Mouse (Mus musculus) ES-Bruce4 (cell line): ENCODE measurements around the gene Sntg2. TPM values are rescaled to one million over a fixed set of nuclear protein-coding genes. Genes with fewer than 3 reads are reported as not detected.

Source experiments
- H3K27ac ChIP-seq: 2 replicates; pipeline ENCODE4 v1.5.1; 2012; ENCODE audit warnings: low read length, inconsistent platforms; ENCODE audit not compliant: insufficient read depth
- H3K27me3 ChIP-seq: 2 replicates; pipeline ENCODE4 v1.6.1; 2012; ENCODE audit warnings: mild to moderate bottlenecking, low read length, inconsistent platforms; ENCODE audit not compliant: control insufficient read depth, poor library complexity, insufficient read depth, severe bottlenecking
- H3K36me3 ChIP-seq: 2 replicates; pipeline ENCODE4 v1.6.1; 2012; ENCODE audit warnings: inconsistent platforms, mild to moderate bottlenecking, low read length, moderate library complexity; ENCODE audit not compliant: control insufficient read depth, poor library complexity, insufficient read depth, severe bottlenecking
- H3K4me1 ChIP-seq: one replicate; pipeline ENCODE4 v1.8.1; 2011; ENCODE audit warnings: low read length; ENCODE audit not compliant: control insufficient read depth, insufficient read depth
- H3K4me3 ChIP-seq: 2 replicates; pipeline ENCODE4 v1.5.1; 2011; ENCODE audit warnings: low read depth, mild to moderate bottlenecking, low read length
- H3K9ac ChIP-seq: 2 replicates; pipeline ENCODE4 v1.6.1; 2012; ENCODE audit warnings: low read depth, mild to moderate bottlenecking, inconsistent platforms; ENCODE audit not compliant: poor library complexity, severe bottlenecking
- H3K9me3 ChIP-seq: replicated peaks from 2 replicates; pipeline ENCODE4 v1.6.1; 2012; ENCODE audit warnings: mild to moderate bottlenecking, low read length, inconsistent platforms; ENCODE audit not compliant: control insufficient read depth, poor library complexity, insufficient read depth, severe bottlenecking
- CTCF ChIP-seq: IDR thresholded peaks from one replicate; pipeline ENCODE4 v1.8.1; 2011; ENCODE audit warnings: low read depth, low read length
- EP300 ChIP-seq: IDR thresholded peaks from 2 replicates; pipeline ENCODE4 v1.6.1; 2011; ENCODE audit warnings: low read depth, low read length; ENCODE audit not compliant: insufficient read depth
- POLR2A ChIP-seq: IDR thresholded peaks from one replicate; pipeline ENCODE4 v1.8.1; 2011; ENCODE audit warnings: low read length; ENCODE audit not compliant: insufficient read depth
- polyA plus RNA-seq: library from polyadenylated mRNA; stranded (reverse); fragments of >200 nt; gene quantifications from 2 replicates; pipeline ENCODE4 v1.2.4, GENCODE M21; 2011; ENCODE audit warnings: low read depth; ENCODE audit not compliant: missing spikeins, insufficient read depth, insufficient read length

Gene Sntg2
- polyA plus RNA-seq, 1 experiment: 1.2 TPM

GRCm38 (mm10) chr12:30254581-30254980 is 118.6 kb downstream of the Sntg2 start:
- TF ChIP-seq CTCF (no peak), EP300 (no peak), POLR2A (no peak)

GRCm38 (mm10) chr12:30252381-30252780 is 120.8 kb downstream of the Sntg2 start:
- H3K27me3 ChIP-seq: no peaks in the 10 kb centered on the region
- H3K9me3 ChIP-seq: no peaks in the 10 kb centered on the region
- no peaks in the 10 kb centered on the region for H3K4me1 ChIP-seq
- no peak overlapping the region for H3K27ac ChIP-seq
- TF ChIP-seq CTCF (no peak), POLR2A (no peak), EP300 (no peak)
- H3K4me3 ChIP-seq: no peak overlapping the region
- no peaks in the 10 kb centered on the region for H3K36me3 ChIP-seq
- no peak overlapping the region for H3K9ac ChIP-seq

More at GRCm38 (mm10) chr12:30254581-30254980, 118.6 kb downstream of the Sntg2 start:
- no peaks in the 10 kb centered on the region for H3K27me3 ChIP-seq
- no peaks in the 10 kb centered on the region for H3K9me3 ChIP-seq
- H3K4me1 ChIP-seq: no peaks in the 10 kb centered on the region
- no peak overlapping the region for H3K9ac ChIP-seq
- no peak overlapping the region for H3K27ac ChIP-seq
- no peak overlapping the region for H3K4me3 ChIP-seq
- H3K36me3 ChIP-seq: no peaks in the 10 kb centered on the region

GRCm38 (mm10) chr12:30251283-30251829 is 121.8 kb downstream of the Sntg2 start:
- no peak overlapping the region for H3K27ac ChIP-seq

GRCm38 (mm10) chr12:30249068-30249467 is 124.1 kb downstream of the Sntg2 start:
- H3K4me3 ChIP-seq: no peak overlapping the region
- no peaks in the 10 kb centered on the region for H3K27me3 ChIP-seq
- H3K4me1 ChIP-seq: no peaks in the 10 kb centered on the region
- TF ChIP-seq EP300 (no peak), POLR2A (no peak), CTCF (no peak)
- no peak overlapping the region for H3K9ac ChIP-seq
- no peaks in the 10 kb centered on the region for H3K9me3 ChIP-seq
- H3K36me3 ChIP-seq: no peaks in the 10 kb centered on the region
- H3K27ac ChIP-seq: no peak overlapping the region

More at GRCm38 (mm10) chr12:30251283-30251829, 121.8 kb downstream of the Sntg2 start:
- H3K9ac ChIP-seq: no peak overlapping the region
- no peaks in the 10 kb centered on the region for H3K36me3 ChIP-seq
- TF ChIP-seq EP300 (no peak), CTCF (no peak), POLR2A (no peak)
- no peaks in the 10 kb centered on the region for H3K4me1 ChIP-seq
- H3K9me3 ChIP-seq: no peaks in the 10 kb centered on the region
- no peaks in the 10 kb centered on the region for H3K27me3 ChIP-seq
- H3K4me3 ChIP-seq: no peak overlapping the region

GRCm38 (mm10) chr12:30246286-30246945 is 126.8 kb downstream of the Sntg2 start:
- H3K36me3 ChIP-seq: no peaks in the 10 kb centered on the region
- no peak overlapping the region for H3K9ac ChIP-seq
- H3K4me3 ChIP-seq: no peak overlapping the region
- TF ChIP-seq CTCF (no peak), POLR2A (no peak), EP300 (no peak)
- no peaks in the 10 kb centered on the region for H3K27me3 ChIP-seq
- no peaks in the 10 kb centered on the region for H3K9me3 ChIP-seq
- no peaks in the 10 kb centered on the region for H3K4me1 ChIP-seq
- H3K27ac ChIP-seq: no peak overlapping the region

- H3K27ac ChIP-seq: no peak overlapping the region
- no peaks in the 10 kb centered on the region for H3K36me3 ChIP-seq
Observed at GRCm38 (mm10) chr12:30244194-30244593, 129.0 kb downstream of the Sntg2 start.

More at GRCm38 (mm10) chr12:30244194-30244593, 129.0 kb downstream of the Sntg2 start:
- no peak overlapping the region for H3K9ac ChIP-seq
- H3K4me3 ChIP-seq: no peak overlapping the region
- TF ChIP-seq CTCF (no peak), EP300 (no peak), POLR2A (no peak)
- no peaks in the 10 kb centered on the region for H3K27me3 ChIP-seq
- no peaks in the 10 kb centered on the region for H3K4me1 ChIP-seq
- H3K9me3 ChIP-seq: no peaks in the 10 kb centered on the region
